Mouse (Mus musculus): ENCODE results near the gene Gm20388. TPM values are rescaled to one million over a fixed set of nuclear protein-coding genes. Genes with fewer than 3 reads are reported as not detected.

The Gm20388 gene
- total RNA-seq, 2 experiments from 2014 or later: 5.8 TPM; not detected in 1

- no peak for DNase-seq
These were observed 4460.0 kb downstream of the Gm20388 start for GRCm38 (mm10) chr8:124370422-124371183.

GRCm38 (mm10) chr8:124371410-124372123 lies 4460.9 kb downstream of the Gm20388 start:
- DNase-seq: no peak

GRCm38 (mm10) chr8:124373753-124374152 lies 4463.1 kb downstream of the Gm20388 start:
- DNase-seq: no peak

GRCm38 (mm10) chr8:124375168-124375567 lies 4464.5 kb downstream of the Gm20388 start:
- peak; percentile 45 for DNase-seq

- DNase-seq: peak; percentile 41
These were observed 4465.1 kb downstream of the Gm20388 start for GRCm38 (mm10) chr8:124375727-124376126.

GRCm38 (mm10) chr8:124376406-124376805 lies 4465.8 kb downstream of the Gm20388 start:
- no peak for DNase-seq

GRCm38 (mm10) chr8:124379289-124379688 lies 4468.6 kb downstream of the Gm20388 start:
- no peak for DNase-seq

GRCm38 (mm10) chr8:124382235-124382634 lies 4471.6 kb downstream of the Gm20388 start:
- no peak for DNase-seq

GRCm38 (mm10) chr8:124384336-124384735 lies 4473.7 kb downstream of the Gm20388 start:
- DNase-seq: no peak

- no peak for DNase-seq
These were observed 4475.7 kb downstream of the Gm20388 start for GRCm38 (mm10) chr8:124386225-124386899.

- DNase-seq: no peak
These were observed 4478.9 kb downstream of the Gm20388 start for GRCm38 (mm10) chr8:124389495-124389894.

- no peak for DNase-seq
These were observed 4480.6 kb downstream of the Gm20388 start for GRCm38 (mm10) chr8:124391191-124391590.

- no peak for DNase-seq
These were observed 4481.8 kb downstream of the Gm20388 start for GRCm38 (mm10) chr8:124392271-124393012.

- DNase-seq: no peak
These were observed 4482.4 kb downstream of the Gm20388 start for GRCm38 (mm10) chr8:124393013-124393412.

GRCm38 (mm10) chr8:124393927-124394326 lies 4483.3 kb downstream of the Gm20388 start:
- no peak for DNase-seq

GRCm38 (mm10) chr8:124394951-124395350 lies 4484.3 kb downstream of the Gm20388 start:
- DNase-seq: no peak

Small RNAs within 50 kb of the gene (microRNA-seq; reads per million reads assigned to microRNA genes)
- gene Gm22715 (0 reads per million in 2 experiments), gene Gm24366 (0 reads per million in 2 experiments), gene Gm27530 (0 reads per million in 2 experiments), gene Mir1967 (0 reads per million in 2 experiments), gene Mir6396 (0 reads per million in 2 experiments), gene Mir7079 (0.20 to 0.69 reads per million in 2 experiments), gene Mir7080 (0 to 1.0 reads per million in 2 experiments), gene Mir7237 (0.35 to 0.41 reads per million in 2 experiments), gene Mir7687 (0.69 to 2.7 reads per million in 2 experiments)

Other genes starting within 250 kb of the Gm20388 start
- 10 to 100 TPM; 26.3 to 26.8 TPM for gene Wfdc1, start 244.5 kb upstream of the Gm20388 start, total RNA-seq (2021)
- not detected for gene Atp2c2, start 210.8 kb upstream of the Gm20388 start, total RNA-seq (2021)
- gene Tldc1, start 132.4 kb upstream of the Gm20388 start, total RNA-seq (2021): 1 to 10 TPM; 9.0 to 9.2 TPM
- 10 to 100 TPM; 51.5 to 56.0 TPM for gene Cotl1, start 70.3 kb upstream of the Gm20388 start, total RNA-seq (2021)
- gene Klhl36, start 48.6 kb upstream of the Gm20388 start, total RNA-seq (2021): 1 to 10 TPM; 4.7 to 4.8 TPM
- 10 to 100 TPM; 80.8 to 86.6 TPM for gene Usp10, start 481 bp upstream of the Gm20388 start, total RNA-seq (2021)
- 1 to 10 TPM; 3.6 to 4.6 TPM for gene Crispld2, start 81.6 kb downstream of the Gm20388 start, total RNA-seq (2021)
- 10 to 100 TPM; 39.5 to 40.8 TPM for gene Zdhhc7, start 190.6 kb downstream of the Gm20388 start, total RNA-seq (2021)
- 10 to 100 TPM; 19.3 to 23.8 TPM for gene 6430548M08Rik, start 203.3 kb downstream of the Gm20388 start, total RNA-seq (2021)

All from heart, postnatal 4 days (tissue).